Mouse (Mus musculus): Measurements from ENCODE around the gene Tmem237.

The Tmem237 gene

DNA sequence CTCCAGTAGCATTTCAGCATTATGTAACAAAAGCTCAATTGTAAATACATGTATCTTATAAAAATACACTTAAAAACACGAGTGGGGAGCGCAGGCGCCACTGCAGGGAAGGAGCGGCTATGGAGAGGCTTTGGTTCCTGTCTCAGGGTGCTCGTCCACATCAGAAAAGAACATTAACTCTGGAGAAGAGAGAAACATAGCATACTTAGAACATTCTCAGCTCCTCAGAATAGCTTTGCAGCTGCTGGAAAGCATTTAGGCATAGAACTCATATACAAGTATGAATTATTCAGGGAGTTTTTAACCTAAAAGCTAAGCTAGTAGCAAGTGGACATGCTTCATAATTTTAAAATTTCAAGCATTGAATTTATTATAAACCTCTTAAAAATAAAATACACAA is 19.2 kb downstream of the Tmem237 start:
- DNase-seq (ENCODE audit: low spot score): no peak

GRCm38 (mm10) chr1:59094705-59095104 is 25.5 kb downstream of the Tmem237 start, which contains the start of gene C2cd6:
C2cd6 (minus strand) TSS chr1:59094900.
- no peak for DNase-seq (ENCODE audit: low spot score)

GRCm38 (mm10) chr1:59070867-59071266 is 49.3 kb downstream of the Tmem237 start:
- DNase-seq (ENCODE audit: low spot score): peak; percentile 4

GRCm38 (mm10) chr1:59067976-59068375 is 52.2 kb downstream of the Tmem237 start:
- DNase-seq (ENCODE audit: low spot score): no peak

DNA sequence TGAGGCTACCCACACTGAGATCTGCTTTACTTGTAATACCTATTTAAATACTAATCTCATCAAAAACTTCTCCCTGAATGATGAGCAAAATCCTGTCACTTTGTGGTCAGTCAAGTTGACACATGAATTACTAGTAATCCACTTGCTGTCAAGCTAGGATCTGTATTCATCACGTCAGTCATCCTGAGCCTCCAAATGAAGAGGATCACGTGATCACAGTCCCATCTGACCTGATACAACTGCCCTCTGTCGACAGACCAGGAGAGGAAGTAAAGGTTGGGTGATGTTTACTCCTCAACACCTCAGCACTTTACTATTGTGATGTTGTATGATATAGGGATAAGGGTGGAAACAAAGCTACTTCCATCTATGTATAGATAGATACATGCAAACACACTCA is 56.5 kb downstream of the Tmem237 start:
- no peak for DNase-seq (ENCODE audit: low spot score)

- no peak for DNase-seq (ENCODE audit: low spot score)
Measured at GRCm38 (mm10) chr1:59056955-59057354, 63.3 kb downstream of the Tmem237 start.

GRCm38 (mm10) chr1:59051306-59051705 is 68.9 kb downstream of the Tmem237 start:
- DNase-seq (ENCODE audit: low spot score): no peak
